Mouse (Mus musculus): ENCODE measurements around the gene Ly6g5c. TPM values are rescaled to one million over a fixed set of nuclear protein-coding genes. Genes with fewer than 3 reads are reported as not detected.
A peak's percentile ranks its signal among the peaks of the same experiment; 100 is the strongest.

The Ly6g5c gene
- total RNA-seq, 1 experiment from 2014 or later, result not detected

- ATAC-seq (replicated peaks; ENCODE audit: insufficient number of reproducible peaks, low FRiP score, low TSS enrichment, poor library complexity, severe bottlenecking), result no peak
Measured at GRCm38 (mm10) chr17:35131500-35132173, 23.6 kb downstream of the Ly6g5c start, which contains the start of gene Apom. Gene Apom (minus strand): TSS chr17:35132050.

GRCm38 (mm10) chr17:35132174-35132560, 24.1 kb downstream of the Ly6g5c start:
- no peak for ATAC-seq (replicated peaks; ENCODE audit: insufficient number of reproducible peaks, low FRiP score, low TSS enrichment, poor library complexity, severe bottlenecking)

- no peak for ATAC-seq (replicated peaks; ENCODE audit: insufficient number of reproducible peaks, low FRiP score, low TSS enrichment, poor library complexity, severe bottlenecking)
Measured at GRCm38 (mm10) chr17:35133517-35133916, 25.4 kb downstream of the Ly6g5c start.

- ATAC-seq (replicated peaks; ENCODE audit: insufficient number of reproducible peaks, low FRiP score, low TSS enrichment, poor library complexity, severe bottlenecking), result peak; percentile 86
Measured at GRCm38 (mm10) chr17:35134801-35135590, 26.9 kb downstream of the Ly6g5c start, which contains the start of gene Bag6. Gene Bag6 (plus strand): TSS chr17:35135178.

GRCm38 (mm10) chr17:35135591-35136320, 27.7 kb downstream of the Ly6g5c start:
- peak; percentile 41 for ATAC-seq (replicated peaks; ENCODE audit: insufficient number of reproducible peaks, low FRiP score, low TSS enrichment, poor library complexity, severe bottlenecking)

- ATAC-seq (replicated peaks; ENCODE audit: insufficient number of reproducible peaks, low FRiP score, low TSS enrichment, poor library complexity, severe bottlenecking), result no peak
Measured at GRCm38 (mm10) chr17:35139269-35139668, 31.2 kb downstream of the Ly6g5c start.

- no peak for ATAC-seq (replicated peaks; ENCODE audit: insufficient number of reproducible peaks, low FRiP score, low TSS enrichment, poor library complexity, severe bottlenecking)
Measured at GRCm38 (mm10) chr17:35140490-35140996, 32.5 kb downstream of the Ly6g5c start.

- no peak for ATAC-seq (replicated peaks; ENCODE audit: insufficient number of reproducible peaks, low FRiP score, low TSS enrichment, poor library complexity, severe bottlenecking)
Measured at GRCm38 (mm10) chr17:35141971-35142370, 33.9 kb downstream of the Ly6g5c start.

GRCm38 (mm10) chr17:35146139-35146538, 38.1 kb downstream of the Ly6g5c start:
- no peak for ATAC-seq (replicated peaks; ENCODE audit: insufficient number of reproducible peaks, low FRiP score, low TSS enrichment, poor library complexity, severe bottlenecking)

- no peak for ATAC-seq (replicated peaks; ENCODE audit: insufficient number of reproducible peaks, low FRiP score, low TSS enrichment, poor library complexity, severe bottlenecking)
Measured at GRCm38 (mm10) chr17:35147348-35147747, 39.3 kb downstream of the Ly6g5c start.

GRCm38 (mm10) chr17:35147922-35148639, 40.0 kb downstream of the Ly6g5c start:
- ATAC-seq (replicated peaks; ENCODE audit: insufficient number of reproducible peaks, low FRiP score, low TSS enrichment, poor library complexity, severe bottlenecking), result no peak

- ATAC-seq (replicated peaks; ENCODE audit: insufficient number of reproducible peaks, low FRiP score, low TSS enrichment, poor library complexity, severe bottlenecking), result no peak
Measured at GRCm38 (mm10) chr17:35152121-35152520, 44.0 kb downstream of the Ly6g5c start.

GRCm38 (mm10) chr17:35153077-35153476, 45.0 kb downstream of the Ly6g5c start:
- no peak for ATAC-seq (replicated peaks; ENCODE audit: insufficient number of reproducible peaks, low FRiP score, low TSS enrichment, poor library complexity, severe bottlenecking)

- ATAC-seq (replicated peaks; ENCODE audit: insufficient number of reproducible peaks, low FRiP score, low TSS enrichment, poor library complexity, severe bottlenecking), result no peak
Measured at GRCm38 (mm10) chr17:35153931-35154330, 45.9 kb downstream of the Ly6g5c start.

GRCm38 (mm10) chr17:35154616-35155015, 46.5 kb downstream of the Ly6g5c start:
- no peak for ATAC-seq (replicated peaks; ENCODE audit: insufficient number of reproducible peaks, low FRiP score, low TSS enrichment, poor library complexity, severe bottlenecking)

- no peak for ATAC-seq (replicated peaks; ENCODE audit: insufficient number of reproducible peaks, low FRiP score, low TSS enrichment, poor library complexity, severe bottlenecking)
Measured at GRCm38 (mm10) chr17:35155451-35155850, 47.4 kb downstream of the Ly6g5c start.

GRCm38 (mm10) chr17:35156461-35157200, 48.6 kb downstream of the Ly6g5c start:
- ATAC-seq (replicated peaks; ENCODE audit: insufficient number of reproducible peaks, low FRiP score, low TSS enrichment, poor library complexity, severe bottlenecking), result no peak

GRCm38 (mm10) chr17:35157254-35157653, 49.2 kb downstream of the Ly6g5c start:
- no peak for ATAC-seq (replicated peaks; ENCODE audit: insufficient number of reproducible peaks, low FRiP score, low TSS enrichment, poor library complexity, severe bottlenecking)
